Mouse (Mus musculus): ENCODE measurements around the gene H6pd. TPM values are rescaled to one million over a fixed set of nuclear protein-coding genes. Genes with fewer than 3 reads are reported as not detected.

H6pd gene
- polyA plus RNA-seq, 1 experiment from 2014 or later, result 33.1 TPM

GRCm38 (mm10) chr4:150030449-150031233 is 21.8 kb upstream of the H6pd start:
- Histone ChIP-seq H3K4me1 (replicated peaks; ENCODE audit: control insufficient read depth, insufficient read depth, low read length) (no peaks in the 10 kb centered on the region), H3K4me2 (replicated peaks; ENCODE audit: low read depth) (peak overlapping the region; percentile 87), H3K27ac (ENCODE audit: low read depth, low read length) (no peak overlapping the region), H3K36me3 (ENCODE audit: control insufficient read depth, insufficient read depth) (no peaks in the 10 kb centered on the region), H3K9me3 (ENCODE audit: control insufficient read depth) (no peaks in the 10 kb centered on the region), H3K9ac (ENCODE audit: low read depth, low read length) (peak overlapping the region; percentile 27; the same call in 1 of the 2 replicates), H3K4me3 (ENCODE audit: low read depth, low read length) (peak overlapping the region; percentile 49), H3K27me3 (replicated peaks; ENCODE audit: control insufficient read depth, insufficient read depth, low read length) (peaks cover 46% of the 10 kb centered on the region)
- under 1% methylated on average over 28 of the region's 28 CpGs for WGBS
- TF ChIP-seq CTCF (IDR thresholded peaks at IDR 0.05; ENCODE audit: low read depth), result no peak
- peak; percentile 23; the same call in 1 of the 2 replicates for ATAC-seq

DNA sequence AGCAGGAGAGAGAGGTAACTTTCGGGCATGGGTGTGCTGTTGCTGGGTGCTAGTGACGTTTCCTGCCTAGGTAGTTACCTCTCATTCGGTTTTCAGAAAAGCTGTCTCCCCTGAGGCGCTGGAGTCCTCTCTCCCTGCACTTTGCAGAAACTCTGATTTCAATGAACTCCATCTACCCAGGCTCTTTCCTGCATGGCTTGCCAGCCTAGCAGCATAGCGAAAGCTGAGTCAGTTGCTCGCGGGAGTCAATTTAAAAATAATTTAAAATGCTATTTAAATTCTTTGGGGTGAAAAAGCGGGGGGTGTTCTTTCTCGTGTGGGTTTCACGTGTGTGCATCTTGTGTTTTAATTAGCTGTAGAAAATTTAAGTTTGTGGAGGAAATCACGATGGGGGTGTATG is 21.1 kb upstream of the H6pd start:
- WGBS, result 16% methylated on average over 11 of the region's 11 CpGs
- peak overlapping the region; percentile 49 for H3K4me3 ChIP-seq (ENCODE audit: low read depth, low read length)
- no peak overlapping the region for H3K9ac ChIP-seq (ENCODE audit: low read depth, low read length)
- no peak overlapping the region for H3K27ac ChIP-seq (ENCODE audit: low read depth, low read length)
- H3K4me2 ChIP-seq (replicated peaks; ENCODE audit: low read depth), result peak overlapping the region; percentile 87
- ATAC-seq, result no peak
- H3K4me1 ChIP-seq (replicated peaks; ENCODE audit: control insufficient read depth, insufficient read depth, low read length), result no peaks in the 10 kb centered on the region
- no peaks in the 10 kb centered on the region for H3K9me3 ChIP-seq (ENCODE audit: control insufficient read depth)
- H3K27me3 ChIP-seq (replicated peaks; ENCODE audit: control insufficient read depth, insufficient read depth, low read length), result peaks cover 46% of the 10 kb centered on the region
- TF ChIP-seq CTCF (IDR thresholded peaks at IDR 0.05; ENCODE audit: low read depth), result no peak
- H3K36me3 ChIP-seq (ENCODE audit: control insufficient read depth, insufficient read depth), result no peaks in the 10 kb centered on the region

GRCm38 (mm10) chr4:150023518-150023917 is 14.7 kb upstream of the H6pd start:
- ATAC-seq, result no peak
- H3K4me3 ChIP-seq (ENCODE audit: low read depth, low read length), result no peak overlapping the region
- H3K4me2 ChIP-seq (replicated peaks; ENCODE audit: low read depth), result no peak overlapping the region
- H3K27ac ChIP-seq (ENCODE audit: low read depth, low read length), result no peak overlapping the region
- no peaks in the 10 kb centered on the region; the same call in 1 of the 2 replicates for H3K27me3 ChIP-seq (replicated peaks; ENCODE audit: control insufficient read depth, insufficient read depth, low read length)
- 44% methylated on average over 7 of the region's 7 CpGs for WGBS
- H3K9me3 ChIP-seq (ENCODE audit: control insufficient read depth), result no peaks in the 10 kb centered on the region
- no peaks in the 10 kb centered on the region for H3K4me1 ChIP-seq (replicated peaks; ENCODE audit: control insufficient read depth, insufficient read depth, low read length)
- no peak overlapping the region for H3K9ac ChIP-seq (ENCODE audit: low read depth, low read length)
- H3K36me3 ChIP-seq (ENCODE audit: control insufficient read depth, insufficient read depth), result no peaks in the 10 kb centered on the region
- TF ChIP-seq CTCF (IDR thresholded peaks at IDR 0.05; ENCODE audit: low read depth), result no peak

DNA sequence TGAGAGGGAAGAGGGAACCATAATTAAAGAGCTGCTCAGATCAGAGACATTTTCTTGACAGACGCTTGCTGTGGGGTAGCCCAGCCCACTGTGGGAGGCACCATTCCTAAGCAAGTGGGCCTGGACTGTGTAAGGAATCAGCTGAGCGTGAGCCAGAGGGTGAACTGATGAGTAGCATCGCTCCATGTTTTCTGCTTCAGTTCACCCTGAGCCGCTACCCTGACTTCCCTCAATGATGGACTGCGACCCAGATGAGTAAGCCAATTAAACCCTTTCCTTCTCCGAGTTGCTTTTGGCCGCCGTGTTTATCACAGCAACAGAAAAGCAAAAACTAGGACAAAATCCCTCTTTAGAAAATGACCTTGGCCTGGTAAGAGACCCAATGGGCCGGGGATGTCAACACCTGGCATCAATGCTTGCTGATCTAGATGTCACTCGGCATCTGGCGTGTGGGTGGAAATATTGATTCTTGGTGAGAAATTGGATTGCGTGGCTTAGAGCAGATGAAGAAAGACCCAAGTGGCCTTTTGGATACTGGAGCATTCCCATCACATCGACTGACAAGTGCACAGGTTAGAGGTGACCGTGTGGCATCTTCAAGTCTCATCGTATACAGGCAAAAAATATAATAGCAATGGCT is 11.0 kb upstream of the H6pd start:
- no peak for TF ChIP-seq CTCF (IDR thresholded peaks at IDR 0.05; ENCODE audit: low read depth)
- Histone ChIP-seq H3K27me3 (replicated peaks; ENCODE audit: control insufficient read depth, insufficient read depth, low read length) (no peaks in the 10 kb centered on the region), H3K4me3 (ENCODE audit: low read depth, low read length) (no peak overlapping the region), H3K27ac (ENCODE audit: low read depth, low read length) (no peak overlapping the region), H3K4me2 (replicated peaks; ENCODE audit: low read depth) (no peak overlapping the region), H3K4me1 (replicated peaks; ENCODE audit: control insufficient read depth, insufficient read depth, low read length) (no peaks in the 10 kb centered on the region), H3K9me3 (ENCODE audit: control insufficient read depth) (no peaks in the 10 kb centered on the region), H3K9ac (ENCODE audit: low read depth, low read length) (no peak overlapping the region), H3K36me3 (ENCODE audit: control insufficient read depth, insufficient read depth) (no peaks in the 10 kb centered on the region)
- no peak for ATAC-seq
- WGBS, result 88% methylated on average over 15 of the region's 15 CpGs

GRCm38 (mm10) chr4:150015436-150015835 is 6.6 kb upstream of the H6pd start:
- Histone ChIP-seq H3K36me3 (ENCODE audit: control insufficient read depth, insufficient read depth) (no peaks in the 10 kb centered on the region), H3K27me3 (replicated peaks; ENCODE audit: control insufficient read depth, insufficient read depth, low read length) (no peaks in the 10 kb centered on the region), H3K4me1 (replicated peaks; ENCODE audit: control insufficient read depth, insufficient read depth, low read length) (no peaks in the 10 kb centered on the region), H3K4me2 (replicated peaks; ENCODE audit: low read depth) (no peak overlapping the region), H3K9ac (ENCODE audit: low read depth, low read length) (no peak overlapping the region), H3K27ac (ENCODE audit: low read depth, low read length) (no peak overlapping the region), H3K9me3 (ENCODE audit: control insufficient read depth) (no peaks in the 10 kb centered on the region), H3K4me3 (ENCODE audit: low read depth, low read length) (no peak overlapping the region)
- no peak for TF ChIP-seq CTCF (IDR thresholded peaks at IDR 0.05; ENCODE audit: low read depth)
- ATAC-seq, result no peak
- 84% methylated on average over 7 of the region's 7 CpGs for WGBS

GRCm38 (mm10) chr4:150014378-150015091 is 5.7 kb upstream of the H6pd start:
- no peaks in the 10 kb centered on the region for H3K9me3 ChIP-seq (ENCODE audit: control insufficient read depth)
- no peaks in the 10 kb centered on the region for H3K4me1 ChIP-seq (replicated peaks; ENCODE audit: control insufficient read depth, insufficient read depth, low read length)
- H3K4me2 ChIP-seq (replicated peaks; ENCODE audit: low read depth), result no peak overlapping the region
- no peaks in the 10 kb centered on the region for H3K27me3 ChIP-seq (replicated peaks; ENCODE audit: control insufficient read depth, insufficient read depth, low read length)
- H3K27ac ChIP-seq (ENCODE audit: low read depth, low read length), result no peak overlapping the region; the same call in 1 of the 2 replicates
- ATAC-seq, result peak; percentile 74
- 45% methylated on average over 4 of the region's 4 CpGs for WGBS
- H3K4me3 ChIP-seq (ENCODE audit: low read depth, low read length), result no peak overlapping the region
- H3K36me3 ChIP-seq (ENCODE audit: control insufficient read depth, insufficient read depth), result no peaks in the 10 kb centered on the region
- TF ChIP-seq CTCF (IDR thresholded peaks at IDR 0.05; ENCODE audit: low read depth), result no peak
- H3K9ac ChIP-seq (ENCODE audit: low read depth, low read length), result no peak overlapping the region
